Mouse (Mus musculus) liver, embryonic 13.5 days (tissue): ENCODE results near the gene Susd4. TPM values are rescaled to one million over a fixed set of nuclear protein-coding genes. Genes with fewer than 3 reads are reported as not detected.

ENCODE experiments used
- ATAC-seq: fragments of 200-750 bp; cut with Nextera tagmentation; 2 replicates; pipeline ENCODE4 v1.8.0; 2017; ENCODE audit warnings: low read depth, mild to moderate bottlenecking, moderate number of reproducible peaks, moderate library complexity
- DNase-seq: peaks from one replicate; pipeline ENCODE4 v3.0.0; 2022
- H3K27ac ChIP-seq: fragments of 300-500 bp; sonication (generic); 2 replicates; pipeline ENCODE4 v1.5.1; 2015; ENCODE audit warnings: moderate library complexity, mild to moderate bottlenecking, inconsistent platforms
- H3K27me3 ChIP-seq: fragments of 300-500 bp; sonication (generic); 2 replicates; pipeline ENCODE4 v1.6.1; 2015; ENCODE audit warnings: mild to moderate bottlenecking, inconsistent platforms
- H3K36me3 ChIP-seq: fragments of 300-500 bp; sonication (generic); 2 replicates; pipeline ENCODE4 v1.6.1; 2015; ENCODE audit warnings: mild to moderate bottlenecking, inconsistent platforms
- H3K4me1 ChIP-seq: fragments of 300-500 bp; sonication (generic); replicated peaks from 2 replicates; pipeline ENCODE4 v1.6.1; 2015; ENCODE audit warnings: inconsistent platforms
- H3K4me2 ChIP-seq: fragments of 300-500 bp; sonication (generic); 2 replicates; pipeline ENCODE4 v1.6.1; 2015; ENCODE audit warnings: inconsistent platforms, mild to moderate bottlenecking, moderate library complexity
- H3K4me3 ChIP-seq: fragments of 300-500 bp; sonication (generic); replicated peaks from 2 replicates; pipeline ENCODE4 v1.5.1; 2015; ENCODE audit warnings: mild to moderate bottlenecking, inconsistent platforms
- H3K9ac ChIP-seq: fragments of 300-500 bp; sonication (generic); 2 replicates; pipeline ENCODE4 v1.6.1; 2015; ENCODE audit warnings: mild to moderate bottlenecking, inconsistent platforms
- H3K9me3 ChIP-seq: fragments of 300-500 bp; sonication (generic); replicated peaks from 2 replicates; pipeline ENCODE4 v1.6.1; 2016; ENCODE audit warnings: inconsistent platforms
- WGBS: fragments of 180-500 bp; shearing (Covaris S2); methylation state at CpG from one replicate; pipeline ENCODE4 v1.1.7; 2015; ENCODE audit not compliant: insufficient replicate concordance; 5-methylcytosine and 5-hydroxymethylcytosine counted together
- polyA plus RNA-seq: library from polyadenylated mRNA; unstranded; fragments of >200 nt; fragmentation: Nextera tagmentation; extraction: Ambion mirVana; gene quantifications from 2 replicates; pipeline ENCODE4 v1.2.1, GENCODE M21; 2015

Gene Susd4
- polyA plus RNA-seq, 1 experiment from 2014 or later, result 1.6 TPM

DNA sequence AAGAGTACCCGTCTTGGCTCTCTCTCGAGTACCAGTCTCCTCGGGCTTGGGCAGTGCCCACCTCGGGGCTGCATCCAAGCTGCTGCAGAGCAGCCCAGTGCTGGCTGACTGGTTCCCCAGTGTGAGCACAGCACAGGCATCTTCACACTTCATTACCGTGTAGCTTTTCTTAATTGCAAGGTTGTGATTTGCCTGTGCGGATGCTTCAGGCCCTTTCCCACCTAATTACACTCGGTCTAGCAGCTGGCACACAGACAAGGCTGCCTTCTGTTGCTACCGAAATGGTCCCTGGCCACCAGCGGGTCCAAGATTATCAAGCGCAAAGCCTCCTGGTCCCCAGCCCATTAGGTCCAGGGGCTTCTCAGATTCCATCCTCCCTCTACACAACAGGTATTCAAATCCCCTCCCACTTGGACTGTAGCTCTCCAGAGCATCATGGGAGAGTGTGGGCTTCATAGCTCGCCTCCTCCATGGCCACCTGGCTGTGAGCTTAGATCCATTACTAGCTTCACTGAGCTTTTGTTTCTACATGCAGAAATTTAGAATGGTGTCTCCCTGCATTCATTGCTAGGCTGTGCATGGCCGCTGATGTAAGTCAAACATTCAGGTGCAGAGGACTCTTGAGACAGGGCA is 134.0 kb downstream of the Susd4 start:
- H3K4me3 ChIP-seq, result no peak overlapping the region
- no peak for DNase-seq
- 64% methylated on average over 12 of the region's 12 CpGs for WGBS
- H3K4me1 ChIP-seq, result no peaks in the 10 kb centered on the region
- H3K4me2 ChIP-seq, result no peak overlapping the region
- no peak overlapping the region for H3K9ac ChIP-seq
- no peak overlapping the region for H3K27ac ChIP-seq
- no peaks in the 10 kb centered on the region for H3K27me3 ChIP-seq
- H3K36me3 ChIP-seq, result no peaks in the 10 kb centered on the region
- no peak for ATAC-seq
- H3K9me3 ChIP-seq, result no peaks in the 10 kb centered on the region

DNA sequence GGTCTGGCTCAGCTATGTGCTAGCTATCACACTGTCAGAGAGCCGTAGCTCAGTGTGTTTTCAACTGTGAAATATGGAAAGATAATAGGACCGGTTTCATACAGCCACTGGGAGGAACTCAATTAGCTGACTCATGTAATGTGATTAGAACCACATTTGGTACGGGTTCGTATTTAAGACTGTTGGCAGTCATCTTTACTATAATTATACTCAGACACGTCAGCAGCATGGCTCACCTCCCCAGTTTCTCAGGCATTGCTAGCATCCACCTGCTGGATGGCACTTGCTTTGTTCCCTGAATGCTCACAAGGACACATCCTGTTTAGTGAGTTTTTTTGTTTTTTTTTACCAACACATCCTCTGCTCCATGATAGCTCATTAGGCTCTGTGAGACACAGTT is 138.4 kb downstream of the Susd4 start:
- Histone ChIP-seq H3K27ac (no peak overlapping the region), H3K36me3 (no peaks in the 10 kb centered on the region), H3K4me3 (no peak overlapping the region), H3K4me1 (no peaks in the 10 kb centered on the region), H3K9me3 (no peaks in the 10 kb centered on the region), H3K9ac (no peak overlapping the region), H3K4me2 (no peak overlapping the region), H3K27me3 (no peaks in the 10 kb centered on the region)
- WGBS, result 42% methylated on average over 5 of the region's 5 CpGs
- no peak for ATAC-seq
- DNase-seq, result no peak

- WGBS, result 54% methylated on average over 3 of the region's 3 CpGs
- ATAC-seq (no peak), DNase-seq (no peak)
- Histone ChIP-seq H3K36me3 (no peaks in the 10 kb centered on the region), H3K9me3 (no peaks in the 10 kb centered on the region), H3K27me3 (no peaks in the 10 kb centered on the region), H3K4me1 (no peaks in the 10 kb centered on the region; the same call in 1 of the 2 replicates), H3K4me2 (no peak overlapping the region), H3K9ac (no peak overlapping the region), H3K4me3 (no peak overlapping the region), H3K27ac (no peak overlapping the region)
Measured at GRCm38 (mm10) chr1:182902906-182903305, 139.2 kb downstream of the Susd4 start.

- H3K4me3 ChIP-seq, result no peak overlapping the region
- no peak overlapping the region for H3K27ac ChIP-seq
- peaks cover 11% of the 10 kb centered on the region for H3K4me1 ChIP-seq
- no peak overlapping the region for H3K4me2 ChIP-seq
- H3K9ac ChIP-seq, result no peak overlapping the region
- DNase-seq (no peak), ATAC-seq (no peak)
- WGBS, result 56% methylated on average over 3 of the region's 3 CpGs
- H3K36me3 ChIP-seq, result no peaks in the 10 kb centered on the region
- no peaks in the 10 kb centered on the region for H3K27me3 ChIP-seq
- H3K9me3 ChIP-seq, result no peaks in the 10 kb centered on the region
Measured at GRCm38 (mm10) chr1:182905669-182906068, 142.0 kb downstream of the Susd4 start.

DNA sequence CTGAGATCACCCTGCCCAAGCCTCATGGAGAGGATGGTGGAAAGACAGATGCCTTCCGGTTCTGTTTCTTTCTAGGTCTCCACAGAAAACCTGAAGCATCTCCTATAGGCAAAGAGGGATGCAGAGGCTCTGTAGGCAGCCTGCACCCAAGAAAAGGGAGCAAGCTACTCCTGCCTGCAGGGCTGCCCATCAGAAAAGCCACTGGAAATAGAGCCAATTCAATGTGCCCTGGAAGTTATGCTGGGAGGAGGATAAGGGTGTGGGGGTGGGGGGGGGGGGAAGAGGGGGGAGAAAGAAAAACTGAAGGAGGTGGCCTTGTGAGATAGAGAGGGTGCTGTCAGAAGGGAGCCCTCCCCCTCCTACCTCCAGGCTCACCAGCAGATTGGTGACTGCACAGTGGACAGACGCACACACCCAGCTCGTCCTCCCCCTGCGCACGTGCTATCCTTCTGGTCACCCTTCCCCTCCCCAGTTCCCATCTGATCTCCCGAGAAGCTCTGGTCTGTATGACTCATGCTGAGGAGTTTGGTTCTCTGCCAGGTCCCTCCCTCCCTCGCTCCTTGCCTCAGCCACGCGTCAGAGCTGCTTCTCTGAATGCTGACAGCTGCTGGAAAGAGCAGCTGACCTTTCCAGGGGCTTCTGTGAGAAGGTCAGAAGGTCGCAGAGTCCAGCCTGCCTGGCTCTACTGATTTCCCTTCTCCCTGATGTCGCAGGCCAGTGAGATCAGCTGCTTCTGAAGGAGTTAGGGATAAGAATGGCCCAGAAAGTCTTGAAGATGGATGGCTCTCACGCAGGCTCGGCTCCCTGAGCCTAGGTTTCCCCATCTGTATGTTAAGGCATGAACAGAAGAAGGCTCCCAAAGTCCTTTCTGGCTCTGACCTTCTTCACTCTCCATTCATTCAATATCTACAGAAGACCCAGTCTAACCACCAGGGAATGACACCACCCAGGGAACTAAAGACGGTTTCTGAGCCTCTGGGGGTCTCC is 144.7 kb downstream of the Susd4 start:
- H3K9me3 ChIP-seq, result no peaks in the 10 kb centered on the region
- no peak overlapping the region for H3K9ac ChIP-seq
- ATAC-seq (peak; percentile 75), DNase-seq (peak; percentile 18)
- 21% methylated on average over 14 of the region's 14 CpGs for WGBS
- H3K36me3 ChIP-seq, result no peaks in the 10 kb centered on the region
- no peaks in the 10 kb centered on the region for H3K27me3 ChIP-seq
- H3K27ac ChIP-seq, result no peak overlapping the region
- H3K4me3 ChIP-seq, result no peak overlapping the region
- peaks cover 11% of the 10 kb centered on the region for H3K4me1 ChIP-seq
- H3K4me2 ChIP-seq, result no peak overlapping the region

DNA sequence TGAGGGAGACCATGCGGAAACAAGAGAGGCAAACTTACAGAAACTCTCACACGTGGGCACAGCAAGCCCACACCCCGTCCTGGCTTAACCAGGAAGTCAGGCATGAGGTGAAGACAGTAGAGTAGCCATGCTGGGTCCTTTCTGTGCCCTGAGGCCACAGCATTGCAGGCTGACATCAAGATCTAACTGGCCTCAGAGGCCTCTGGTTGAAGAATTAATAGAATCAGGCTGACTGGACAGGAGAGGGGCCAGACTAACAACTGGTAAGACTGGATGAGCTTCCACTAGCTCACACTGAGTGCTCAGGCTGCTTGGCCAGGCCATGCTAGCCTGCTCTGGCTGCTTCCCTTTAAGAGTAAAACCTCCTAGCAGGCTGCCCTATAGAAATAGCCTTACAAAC is 145.4 kb downstream of the Susd4 start:
- ATAC-seq (no peak), DNase-seq (no peak)
- no peaks in the 10 kb centered on the region for H3K27me3 ChIP-seq
- no peaks in the 10 kb centered on the region for H3K36me3 ChIP-seq
- no peak overlapping the region for H3K4me3 ChIP-seq
- H3K4me2 ChIP-seq, result no peak overlapping the region
- H3K9me3 ChIP-seq, result no peaks in the 10 kb centered on the region
- H3K4me1 ChIP-seq, result peaks cover 11% of the 10 kb centered on the region
- no peak overlapping the region for H3K9ac ChIP-seq
- 40% methylated on average over 3 of the region's 3 CpGs for WGBS
- H3K27ac ChIP-seq, result no peak overlapping the region

DNA sequence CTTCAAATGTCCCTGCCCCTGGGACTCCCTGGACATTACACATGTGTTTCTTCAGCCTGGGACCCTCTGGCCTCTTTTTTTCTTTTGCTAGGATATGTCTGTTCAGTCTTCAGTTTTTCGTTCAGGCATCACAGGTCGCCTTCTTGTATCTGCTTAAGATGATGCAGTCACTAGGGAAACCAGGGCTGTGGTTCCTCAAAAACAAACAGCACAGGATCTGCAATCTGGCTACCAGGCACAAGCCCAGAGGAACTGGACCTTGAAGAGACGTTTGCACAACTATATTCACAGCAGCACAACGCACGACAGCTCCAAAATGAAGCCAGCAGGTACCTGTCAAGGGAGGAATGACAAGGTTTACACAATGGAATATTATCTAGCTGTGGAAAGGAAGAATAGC is 145.9 kb downstream of the Susd4 start:
- peaks cover 13% of the 10 kb centered on the region for H3K4me1 ChIP-seq
- H3K9ac ChIP-seq, result no peak overlapping the region
- no peaks in the 10 kb centered on the region for H3K9me3 ChIP-seq
- WGBS, result 67% methylated on average over 5 of the region's 5 CpGs
- no peaks in the 10 kb centered on the region for H3K27me3 ChIP-seq
- no peak overlapping the region for H3K27ac ChIP-seq
- no peak for DNase-seq
- H3K36me3 ChIP-seq, result no peaks in the 10 kb centered on the region
- ATAC-seq, result no peak
- H3K4me3 ChIP-seq, result no peak overlapping the region
- no peak overlapping the region for H3K4me2 ChIP-seq

GRCm38 (mm10) chr1:182912591-182912990 is 148.9 kb downstream of the Susd4 start:
- H3K36me3 ChIP-seq, result no peaks in the 10 kb centered on the region
- WGBS, result 53% methylated on average over 2 of the region's 2 CpGs
- no peaks in the 10 kb centered on the region for H3K27me3 ChIP-seq
- H3K4me3 ChIP-seq, result no peak overlapping the region
- ATAC-seq (no peak), DNase-seq (no peak)
- peaks cover 17% of the 10 kb centered on the region for H3K4me1 ChIP-seq
- H3K4me2 ChIP-seq, result no peak overlapping the region
- H3K27ac ChIP-seq, result no peak overlapping the region
- H3K9ac ChIP-seq, result no peak overlapping the region
- no peaks in the 10 kb centered on the region for H3K9me3 ChIP-seq

- WGBS, result 58% methylated on average over 4 of the region's 4 CpGs
- no peaks in the 10 kb centered on the region for H3K27me3 ChIP-seq
- H3K9ac ChIP-seq, result no peak overlapping the region
- H3K4me3 ChIP-seq, result no peak overlapping the region
- H3K36me3 ChIP-seq, result no peaks in the 10 kb centered on the region
- peak; percentile 58; the same call in 1 of the 2 replicates for ATAC-seq
- DNase-seq, result no peak
- H3K4me1 ChIP-seq, result 0 out of 2 replicates have a peak, but pooled peaks cover 6% of the 10 kb centered on the region
- H3K4me2 ChIP-seq, result no peak overlapping the region
- H3K27ac ChIP-seq, result no peak overlapping the region
- H3K9me3 ChIP-seq, result no peaks in the 10 kb centered on the region
Measured at GRCm38 (mm10) chr1:182914121-182914908, 150.7 kb downstream of the Susd4 start.

DNA sequence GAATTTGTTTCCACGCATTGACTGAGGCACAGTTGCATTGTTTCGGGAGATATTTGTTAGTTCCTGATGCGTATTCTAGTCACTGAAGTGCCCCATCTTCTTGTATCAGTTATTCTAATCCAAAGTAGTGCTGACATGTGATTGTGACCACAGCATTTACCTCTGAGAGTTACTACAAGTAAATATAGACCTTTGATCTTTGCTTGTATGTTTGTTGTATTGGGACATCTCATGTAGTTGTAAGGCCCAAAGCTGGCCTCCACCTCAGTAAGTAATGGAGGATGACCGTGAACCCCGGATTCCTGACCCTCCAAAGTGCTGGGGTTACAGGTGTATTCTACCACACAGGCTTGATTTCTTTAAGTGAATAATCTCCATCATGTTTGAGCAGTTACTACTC is 152.5 kb downstream of the Susd4 start:
- no peak overlapping the region for H3K27ac ChIP-seq
- H3K4me1 ChIP-seq, result 0 out of 2 replicates have a peak, but pooled peaks cover 6% of the 10 kb centered on the region
- ATAC-seq (no peak), DNase-seq (no peak)
- 70% methylated on average over 5 of the region's 5 CpGs for WGBS
- H3K9me3 ChIP-seq, result no peaks in the 10 kb centered on the region
- H3K9ac ChIP-seq, result no peak overlapping the region
- H3K4me3 ChIP-seq, result no peak overlapping the region
- H3K27me3 ChIP-seq, result no peaks in the 10 kb centered on the region
- H3K36me3 ChIP-seq, result no peaks in the 10 kb centered on the region
- H3K4me2 ChIP-seq, result no peak overlapping the region

GRCm38 (mm10) chr1:182918718-182919346 is 155.2 kb downstream of the Susd4 start:
- no peak for DNase-seq

More at GRCm38 (mm10) chr1:182918718-182919346, 155.2 kb downstream of the Susd4 start:
- 53% methylated on average over 8 of the region's 8 CpGs for WGBS
- H3K9me3 ChIP-seq, result no peaks in the 10 kb centered on the region
- H3K4me2 ChIP-seq, result no peak overlapping the region
- no peak overlapping the region for H3K9ac ChIP-seq
- ATAC-seq, result no peak
- 0 out of 2 replicates have a peak, but pooled peaks cover 6% of the 10 kb centered on the region for H3K4me1 ChIP-seq
- H3K27me3 ChIP-seq, result no peaks in the 10 kb centered on the region
- H3K4me3 ChIP-seq, result no peak overlapping the region
- no peaks in the 10 kb centered on the region for H3K36me3 ChIP-seq
- H3K27ac ChIP-seq, result no peak overlapping the region
